Mouse (Mus musculus) midbrain, embryonic 11.5 days (tissue): ENCODE data around the gene Cdkn2c. TPM values are rescaled to one million over a fixed set of nuclear protein-coding genes. Genes with fewer than 3 reads are reported as not detected.

Experiments
- ATAC-seq: fragments of 200-750 bp; cut with Nextera tagmentation; 2 replicates; pipeline ENCODE4 v1.8.0; 2017; ENCODE audit warnings: moderate TSS enrichment, moderate library complexity; ENCODE audit not compliant: low FRiP score
- DNase-seq: peaks from one replicate; pipeline ENCODE4 v3.0.0; 2015; ENCODE audit warnings: low spot score; ENCODE audit errors: missing footprints
- H3K27ac ChIP-seq: fragments of 300-500 bp; sonication (generic); 2 replicates; pipeline ENCODE4 v1.5.1; 2014; ENCODE audit warnings: low read depth, low read length
- H3K27me3 ChIP-seq: fragments of 300-500 bp; sonication (generic); 2 replicates; pipeline ENCODE4 v1.6.1; 2014; ENCODE audit warnings: mild to moderate bottlenecking, low read length, moderate library complexity, mixed read lengths; ENCODE audit not compliant: control insufficient read depth, insufficient read depth
- H3K36me3 ChIP-seq: fragments of 300-500 bp; sonication (generic); 2 replicates; pipeline ENCODE4 v1.6.1; 2014; ENCODE audit warnings: mild to moderate bottlenecking, low read length, moderate library complexity, mixed read lengths; ENCODE audit not compliant: control insufficient read depth, insufficient read depth
- H3K4me1 ChIP-seq: fragments of 300-500 bp; sonication (generic); 2 replicates; pipeline ENCODE4 v1.6.1; 2014; ENCODE audit warnings: low read length; ENCODE audit not compliant: control insufficient read depth, insufficient read depth
- H3K4me2 ChIP-seq: fragments of 300-500 bp; sonication (generic); 2 replicates; pipeline ENCODE4 v1.6.1; 2014; ENCODE audit warnings: mild to moderate bottlenecking, moderate library complexity
- H3K4me3 ChIP-seq: fragments of 300-500 bp; sonication (generic); 2 replicates; pipeline ENCODE4 v1.5.1; 2014; ENCODE audit warnings: low read depth, low read length
- H3K9ac ChIP-seq: fragments of 300-500 bp; sonication (generic); 2 replicates; pipeline ENCODE4 v1.6.1; 2014; ENCODE audit warnings: low read length
- H3K9me3 ChIP-seq: fragments of 300-500 bp; sonication (generic); 2 replicates; pipeline ENCODE4 v1.6.1; 2016; ENCODE audit warnings: low read length; ENCODE audit not compliant: control insufficient read depth
- WGBS: fragments of 180-500 bp; shearing (Covaris S2); extraction: QIAGEN DNeasy Blood & Tissue Kit; methylation state at CpG from one replicate; pipeline ENCODE4 v1.1.7; 2014; 5-methylcytosine and 5-hydroxymethylcytosine counted together
- polyA plus RNA-seq: library from polyadenylated mRNA; unstranded; fragments of >200 nt; fragmentation: Nextera tagmentation; extraction: Ambion mirVana; gene quantifications from 2 replicates; pipeline ENCODE4 v1.2.1, GENCODE M21; 2014

Cdkn2c gene
- polyA plus RNA-seq, 1 experiment from 2014 or later: 7.4 TPM

- H3K27me3 ChIP-seq: peaks cover 5% of the 10 kb centered on the region
- DNase-seq: no peak
- H3K27ac ChIP-seq: no peak overlapping the region
- H3K9me3 ChIP-seq: no peaks in the 10 kb centered on the region
- ATAC-seq: no peak
- no peak overlapping the region for H3K9ac ChIP-seq
- no peaks in the 10 kb centered on the region for H3K4me1 ChIP-seq
- 86% methylated on average over 5 of the region's 5 CpGs for WGBS
- H3K4me2 ChIP-seq: no peak overlapping the region
- H3K4me3 ChIP-seq: no peak overlapping the region
- H3K36me3 ChIP-seq: no peaks in the 10 kb centered on the region
Observed at GRCm38 (mm10) chr4:109649331-109649730, 17.7 kb downstream of the Cdkn2c start.

- no peak overlapping the region for H3K4me2 ChIP-seq
- H3K36me3 ChIP-seq: no peaks in the 10 kb centered on the region
- DNase-seq (no peak), ATAC-seq (no peak)
- 75% methylated on average over 4 of the region's 4 CpGs for WGBS
- H3K9ac ChIP-seq: no peak overlapping the region
- H3K27me3 ChIP-seq: no peaks in the 10 kb centered on the region
- H3K4me3 ChIP-seq: no peak overlapping the region
- no peak overlapping the region for H3K27ac ChIP-seq
- H3K9me3 ChIP-seq: no peaks in the 10 kb centered on the region
- H3K4me1 ChIP-seq: no peaks in the 10 kb centered on the region
Observed at GRCm38 (mm10) chr4:109647281-109647680, 19.7 kb downstream of the Cdkn2c start.

- Histone ChIP-seq H3K9ac (no peak overlapping the region), H3K36me3 (no peaks in the 10 kb centered on the region), H3K4me3 (no peak overlapping the region), H3K4me2 (no peak overlapping the region), H3K27ac (no peak overlapping the region), H3K4me1 (no peaks in the 10 kb centered on the region), H3K27me3 (no peaks in the 10 kb centered on the region), H3K9me3 (no peaks in the 10 kb centered on the region)
- ATAC-seq (no peak), DNase-seq (no peak)
- 77% methylated on average over 3 of the region's 3 CpGs for WGBS
Observed at GRCm38 (mm10) chr4:109641451-109641850, 25.5 kb downstream of the Cdkn2c start.

GRCm38 (mm10) chr4:109640141-109640540 is 26.8 kb downstream of the Cdkn2c start:
- Histone ChIP-seq H3K4me3 (no peak overlapping the region), H3K27ac (no peak overlapping the region), H3K36me3 (no peaks in the 10 kb centered on the region), H3K9ac (no peak overlapping the region), H3K27me3 (no peaks in the 10 kb centered on the region), H3K4me1 (no peaks in the 10 kb centered on the region), H3K9me3 (no peaks in the 10 kb centered on the region), H3K4me2 (no peak overlapping the region)
- WGBS: 87% methylated on average over 7 of the region's 7 CpGs
- DNase-seq (no peak), ATAC-seq (no peak)

GRCm38 (mm10) chr4:109639356-109639755 is 27.6 kb downstream of the Cdkn2c start:
- H3K4me3 ChIP-seq: no peak overlapping the region
- ATAC-seq (no peak), DNase-seq (no peak)
- H3K27me3 ChIP-seq: no peaks in the 10 kb centered on the region
- no peak overlapping the region for H3K4me2 ChIP-seq
- no peak overlapping the region for H3K9ac ChIP-seq
- WGBS: 92% methylated on average over 9 of the region's 9 CpGs
- H3K36me3 ChIP-seq: no peaks in the 10 kb centered on the region
- no peaks in the 10 kb centered on the region for H3K4me1 ChIP-seq
- H3K27ac ChIP-seq: no peak overlapping the region
- H3K9me3 ChIP-seq: no peaks in the 10 kb centered on the region

GRCm38 (mm10) chr4:109634971-109635370 is 32.0 kb downstream of the Cdkn2c start:
- Histone ChIP-seq H3K4me1 (no peaks in the 10 kb centered on the region), H3K4me3 (no peak overlapping the region), H3K9me3 (no peaks in the 10 kb centered on the region), H3K27ac (no peak overlapping the region), H3K4me2 (no peak overlapping the region), H3K27me3 (no peaks in the 10 kb centered on the region), H3K36me3 (no peaks in the 10 kb centered on the region), H3K9ac (no peak overlapping the region)
- ATAC-seq (no peak), DNase-seq (no peak)
- 90% methylated on average over 2 of the region's 2 CpGs for WGBS

- Histone ChIP-seq H3K4me2 (no peak overlapping the region), H3K9me3 (no peaks in the 10 kb centered on the region), H3K9ac (no peak overlapping the region), H3K27ac (no peak overlapping the region), H3K36me3 (no peaks in the 10 kb centered on the region), H3K4me1 (no peaks in the 10 kb centered on the region), H3K27me3 (no peaks in the 10 kb centered on the region), H3K4me3 (no peak overlapping the region)
- 84% methylated on average over 4 of the region's 4 CpGs for WGBS
- DNase-seq (no peak), ATAC-seq (no peak)
Observed at GRCm38 (mm10) chr4:109631029-109631428, 36.0 kb downstream of the Cdkn2c start.

- WGBS: 80% methylated on average over 2 of the region's 2 CpGs
- Histone ChIP-seq H3K27ac (no peak overlapping the region), H3K27me3 (no peaks in the 10 kb centered on the region), H3K4me3 (no peak overlapping the region), H3K9ac (no peak overlapping the region), H3K4me2 (no peak overlapping the region), H3K36me3 (no peaks in the 10 kb centered on the region), H3K4me1 (no peaks in the 10 kb centered on the region), H3K9me3 (no peaks in the 10 kb centered on the region)
- ATAC-seq: no peak
- no peak for DNase-seq
Observed at GRCm38 (mm10) chr4:109630215-109630614, 36.8 kb downstream of the Cdkn2c start.

- H3K27me3 ChIP-seq: no peaks in the 10 kb centered on the region
- H3K36me3 ChIP-seq: no peaks in the 10 kb centered on the region
- DNase-seq (no peak), ATAC-seq (no peak)
- H3K4me1 ChIP-seq: no peaks in the 10 kb centered on the region
- H3K9me3 ChIP-seq: no peaks in the 10 kb centered on the region
- H3K4me3 ChIP-seq: no peak overlapping the region
- 79% methylated on average over 4 of the region's 4 CpGs for WGBS
- no peak overlapping the region for H3K9ac ChIP-seq
- no peak overlapping the region for H3K27ac ChIP-seq
- H3K4me2 ChIP-seq: no peak overlapping the region
Observed at GRCm38 (mm10) chr4:109612596-109612995, 54.4 kb downstream of the Cdkn2c start.
